Mouse (Mus musculus) CH12.LX (cell line): ENCODE measurements around the gene Lama1.

Source experiments
- CTCF ChIP-seq, 2 experiments: IDR thresholded peaks in 1 of 2; conservative IDR thresholded peaks in 1 of 2; 2 replicates each; pipeline ENCODE4 v1.5.1; 2011 to 2012; ENCODE audit warnings: low read depth in 2 of 2, low read length in 2 of 2, improper control_type of control experiment in 1 of 2, inconsistent platforms in 1 of 2, mild to moderate bottlenecking in 1 of 2, moderate library complexity in 1 of 2
- GABPA ChIP-seq: IDR thresholded peaks from 2 replicates; pipeline ENCODE4 v1.6.1; 2012; ENCODE audit warnings: low read depth, low read length, improper control_type of control experiment, inconsistent platforms; ENCODE audit not compliant: insufficient replicate concordance
- MAZ ChIP-seq: IDR thresholded peaks from 2 replicates; pipeline ENCODE4 v1.6.1; 2012; ENCODE audit warnings: low read depth, mild to moderate bottlenecking, inconsistent platforms, low read length, improper control_type of control experiment, moderate library complexity
- MXI1 ChIP-seq: IDR thresholded peaks from 2 replicates; pipeline ENCODE4 v1.6.1; 2011; ENCODE audit warnings: mild to moderate bottlenecking, low read depth, low read length, improper control_type of control experiment
- NRF1 ChIP-seq: IDR thresholded peaks from 2 replicates; pipeline ENCODE4 v1.6.1; 2014; ENCODE audit warnings: low read depth, mild to moderate bottlenecking, inconsistent platforms, low read length, improper control_type of control experiment, moderate library complexity
- POLR2A ChIP-seq: IDR thresholded peaks from 2 replicates; pipeline ENCODE4 v1.6.1; 2011; ENCODE audit warnings: low read depth, mild to moderate bottlenecking, improper control_type of control experiment, low read length
- POLR2AphosphoS2 ChIP-seq: IDR thresholded peaks from 2 replicates; pipeline ENCODE4 v1.6.1; 2011; ENCODE audit warnings: low read depth, low read length, improper control_type of control experiment
- RAD21 ChIP-seq: IDR thresholded peaks from 2 replicates; pipeline ENCODE4 v1.6.1; 2011; ENCODE audit warnings: low read depth, mild to moderate bottlenecking, low read length, improper control_type of control experiment, moderate library complexity
- ZC3H11A ChIP-seq: IDR thresholded peaks from 2 replicates; pipeline ENCODE4 v1.6.1; 2012; ENCODE audit warnings: low read depth, mild to moderate bottlenecking, inconsistent platforms, low read length, improper control_type of control experiment

- no peak for TF ChIP-seq MXI1
- TF ChIP-seq MAZ: no peak
- TF ChIP-seq CTCF (conservative IDR thresholded peaks at IDR 0.05 in 1 of 2, IDR thresholded peaks at IDR 0.05 in 1 of 2; ENCODE audit: low read depth in 2 of 2, low read length in 2 of 2): no peak
- no peak for TF ChIP-seq GABPA
- no peak for TF ChIP-seq POLR2A
- no peak for TF ChIP-seq RAD21
- no peak for TF ChIP-seq POLR2AphosphoS2
- no peak for TF ChIP-seq ZC3H11A
- no peak for TF ChIP-seq NRF1
Measured at GRCm38 (mm10) chr17:67722055-67722454, 25.0 kb downstream of the Lama1 start.
